Mouse (Mus musculus) urinary bladder, postnatal 36 days (tissue): ENCODE measurements around the gene Cacfd1.
A peak's percentile ranks its signal among the peaks of the same experiment; 100 is the strongest.

Experiments
- DNase-seq, 2 experiments: peaks; one replicate each; pipeline ENCODE4 v3.0.0; 2022; ENCODE audit warnings: low spot score in 2 of 2, mixed read lengths in 1 of 2

Cacfd1 gene

GRCm38 (mm10) chr2:27009714-27010244 is at the start of gene Cacfd1:
Cacfd1 (plus strand) TSS chr2:27009926.
- DNase-seq: peak; percentile 75 to 85

GRCm38 (mm10) chr2:26960756-26961155 is 49.0 kb upstream of the Cacfd1 start:
- DNase-seq: no peak

- peak; percentile 87 to 91 for DNase-seq
Observed at GRCm38 (mm10) chr2:26963923-26964723, 45.6 kb upstream of the Cacfd1 start, which contains the start of gene Rexo4. Rexo4 (minus strand) TSS chr2:26964386.

GRCm38 (mm10) chr2:26964724-26965370 is 44.9 kb upstream of the Cacfd1 start:
- DNase-seq: no peak

GRCm38 (mm10) chr2:26967262-26967661 is 42.5 kb upstream of the Cacfd1 start:
- DNase-seq: no peak

- DNase-seq: no peak
Observed at GRCm38 (mm10) chr2:26973116-26973515, 36.6 kb upstream of the Cacfd1 start, which contains the start of gene Adamts13. Adamts13 (plus strand) TSS chr2:26973416.

- no peak for DNase-seq
Observed at GRCm38 (mm10) chr2:26973960-26974359, 35.8 kb upstream of the Cacfd1 start.

GRCm38 (mm10) chr2:26980361-26980760 is 29.4 kb upstream of the Cacfd1 start:
- no peak for DNase-seq

GRCm38 (mm10) chr2:26984179-26984578 is 25.5 kb upstream of the Cacfd1 start:
- no peak for DNase-seq

- no peak for DNase-seq
Observed at GRCm38 (mm10) chr2:26984640-26985039, 25.1 kb upstream of the Cacfd1 start.

GRCm38 (mm10) chr2:26993936-26994335 is 15.8 kb upstream of the Cacfd1 start:
- no peak for DNase-seq

- no peak for DNase-seq
Observed at GRCm38 (mm10) chr2:26997498-26997897, 12.2 kb upstream of the Cacfd1 start.

- DNase-seq: no peak
Observed at GRCm38 (mm10) chr2:26997993-26998392, 11.7 kb upstream of the Cacfd1 start.

GRCm38 (mm10) chr2:27006255-27006654 is 3.5 kb upstream of the Cacfd1 start:
- no peak for DNase-seq

GRCm38 (mm10) chr2:27007701-27008100 is 2.0 kb upstream of the Cacfd1 start:
- DNase-seq: peak in 1 of 2 experiments; percentile 14

- DNase-seq: peak; percentile 63 to 64
Observed at GRCm38 (mm10) chr2:27017802-27018201, 8.1 kb downstream of the Cacfd1 start.

GRCm38 (mm10) chr2:27019530-27019929 is 9.8 kb downstream of the Cacfd1 start:
- no peak for DNase-seq

- DNase-seq: no peak
Observed at GRCm38 (mm10) chr2:27021103-27021502, 11.4 kb downstream of the Cacfd1 start.

GRCm38 (mm10) chr2:27022612-27023011 is 12.9 kb downstream of the Cacfd1 start:
- no peak for DNase-seq

GRCm38 (mm10) chr2:27024136-27024535 is 14.4 kb downstream of the Cacfd1 start:
- DNase-seq: no peak

GRCm38 (mm10) chr2:27025545-27025944 is 15.8 kb downstream of the Cacfd1 start:
- no peak for DNase-seq

- no peak for DNase-seq
Observed at GRCm38 (mm10) chr2:27026332-27026731, 16.6 kb downstream of the Cacfd1 start.
